Mouse (Mus musculus) embryonic fibroblast, embryonic 13.5 days (primary cell): ENCODE data around the gene Cd33. TPM values are rescaled to one million over a fixed set of nuclear protein-coding genes. Genes with fewer than 3 reads are reported as not detected.

ENCODE experiments used
- H3K27ac ChIP-seq: 2 replicates; pipeline ENCODE4 v1.5.1; 2012; ENCODE audit warnings: low read length, control low read depth, inconsistent platforms; ENCODE audit not compliant: insufficient read depth
- H3K4me1 ChIP-seq: 2 replicates; pipeline ENCODE4 v1.6.1; 2011; ENCODE audit warnings: low read length; ENCODE audit not compliant: control insufficient read depth, insufficient read depth
- H3K4me3 ChIP-seq: 2 replicates; pipeline ENCODE4 v1.5.1; 2011; ENCODE audit warnings: mild to moderate bottlenecking, control low read depth, low read length; ENCODE audit not compliant: insufficient read depth
- CTCF ChIP-seq: IDR thresholded peaks from 2 replicates; pipeline ENCODE4 v1.5.1; 2011; ENCODE audit warnings: mild to moderate bottlenecking, control low read depth, low read length, moderate library complexity, borderline replicate concordance; ENCODE audit not compliant: insufficient read depth
- POLR2A ChIP-seq: IDR thresholded peaks from 2 replicates; pipeline ENCODE4 v1.6.1; 2011; ENCODE audit warnings: low read depth, mild to moderate bottlenecking, control low read depth, low read length, moderate library complexity
- polyA plus RNA-seq: library from polyadenylated mRNA; stranded (reverse); fragments of >200 nt; gene quantifications from 2 replicates; pipeline ENCODE4 v1.2.4, GENCODE M21; 2011; ENCODE audit warnings: low read depth; ENCODE audit not compliant: missing spikeins, insufficient read length

Cd33 gene
- polyA plus RNA-seq, 1 experiment, result 0.72 TPM

DNA sequence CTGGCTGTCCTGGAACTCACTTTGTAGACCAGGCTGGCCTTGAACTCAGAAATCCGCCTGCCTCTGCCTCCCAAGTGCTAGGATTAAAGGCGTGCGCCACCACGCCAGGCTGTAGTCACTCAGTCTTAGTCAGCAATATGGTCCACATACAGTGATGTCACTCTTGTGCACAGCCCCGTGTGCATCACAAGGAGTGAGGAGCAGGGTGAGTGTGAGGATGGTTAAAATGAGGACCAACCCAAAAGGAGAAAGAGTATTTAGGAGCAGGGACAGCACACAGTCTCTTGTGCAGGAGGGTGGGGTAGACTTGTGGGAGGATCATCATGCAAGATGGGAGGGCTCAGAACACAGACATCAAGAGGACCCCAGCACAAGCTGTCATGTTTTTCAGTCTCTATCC lies 11.1 kb upstream of the Cd33 start:
- H3K4me3 ChIP-seq, result no peak overlapping the region
- no peak overlapping the region for H3K27ac ChIP-seq
- TF ChIP-seq POLR2A, result no peak
- no peak for TF ChIP-seq CTCF
- peaks cover 5% of the 10 kb centered on the region for H3K4me1 ChIP-seq

GRCm38 (mm10) chr7:43554550-43554949 lies 10.3 kb upstream of the Cd33 start:
- H3K4me1 ChIP-seq, result peaks cover 5% of the 10 kb centered on the region
- no peak overlapping the region for H3K4me3 ChIP-seq
- no peak for TF ChIP-seq CTCF
- no peak for TF ChIP-seq POLR2A
- H3K27ac ChIP-seq, result peak overlapping the region; percentile 32

DNA sequence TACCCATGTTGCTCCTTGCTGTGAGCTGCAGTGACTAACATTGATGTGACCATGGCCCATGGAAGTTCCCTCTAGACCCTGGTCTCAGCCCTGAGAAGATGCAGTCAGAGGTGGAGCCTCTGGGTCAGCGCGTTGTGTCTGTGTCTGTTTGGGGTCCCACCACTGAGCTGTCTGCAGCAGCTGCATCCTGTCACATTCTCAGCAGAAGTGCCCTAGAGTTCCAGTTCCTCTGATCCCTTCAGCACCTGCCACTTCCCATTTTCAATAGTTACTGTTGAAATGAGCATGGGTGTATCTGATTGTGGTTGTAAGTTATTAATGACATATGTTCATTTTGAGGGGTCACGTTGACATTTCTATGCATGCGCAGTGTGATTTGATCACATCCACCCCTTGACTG lies 8.9 kb upstream of the Cd33 start:
- Histone ChIP-seq H3K27ac (no peak overlapping the region), H3K4me3 (no peak overlapping the region), H3K4me1 (peaks cover 5% of the 10 kb centered on the region)
- TF ChIP-seq CTCF (no peak), POLR2A (no peak)

DNA sequence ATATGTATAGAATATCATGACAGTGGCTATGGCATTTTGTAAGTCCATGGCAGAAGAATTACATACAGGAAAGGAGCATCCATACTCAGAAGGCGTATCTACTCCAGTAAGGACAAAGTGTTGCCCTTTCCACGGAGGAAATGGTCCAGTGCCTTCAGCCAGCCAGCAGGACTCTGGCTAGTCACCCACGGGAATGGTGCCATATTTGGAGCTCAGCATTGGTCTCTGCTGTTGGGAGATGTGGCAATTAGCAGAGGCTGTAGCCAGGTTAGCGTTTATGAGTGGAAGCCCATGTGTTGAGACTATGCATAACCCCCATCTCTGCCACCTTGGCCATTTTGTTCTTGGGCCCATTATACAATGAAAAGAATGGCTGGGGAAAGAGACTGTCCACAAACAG lies 4.0 kb upstream of the Cd33 start:
- no peak overlapping the region for H3K27ac ChIP-seq
- no peak overlapping the region for H3K4me3 ChIP-seq
- TF ChIP-seq CTCF, result no peak
- no peak for TF ChIP-seq POLR2A
- H3K4me1 ChIP-seq, result peaks cover 3% of the 10 kb centered on the region; the same call in 1 of the 2 replicates

- TF ChIP-seq POLR2A, result no peak
- TF ChIP-seq CTCF, result no peak
- H3K4me3 ChIP-seq, result no peak overlapping the region
- H3K27ac ChIP-seq, result no peak overlapping the region
- H3K4me1 ChIP-seq, result no peaks in the 10 kb centered on the region
Observed at GRCm38 (mm10) chr7:43547666-43548065, 3.4 kb upstream of the Cd33 start.

DNA sequence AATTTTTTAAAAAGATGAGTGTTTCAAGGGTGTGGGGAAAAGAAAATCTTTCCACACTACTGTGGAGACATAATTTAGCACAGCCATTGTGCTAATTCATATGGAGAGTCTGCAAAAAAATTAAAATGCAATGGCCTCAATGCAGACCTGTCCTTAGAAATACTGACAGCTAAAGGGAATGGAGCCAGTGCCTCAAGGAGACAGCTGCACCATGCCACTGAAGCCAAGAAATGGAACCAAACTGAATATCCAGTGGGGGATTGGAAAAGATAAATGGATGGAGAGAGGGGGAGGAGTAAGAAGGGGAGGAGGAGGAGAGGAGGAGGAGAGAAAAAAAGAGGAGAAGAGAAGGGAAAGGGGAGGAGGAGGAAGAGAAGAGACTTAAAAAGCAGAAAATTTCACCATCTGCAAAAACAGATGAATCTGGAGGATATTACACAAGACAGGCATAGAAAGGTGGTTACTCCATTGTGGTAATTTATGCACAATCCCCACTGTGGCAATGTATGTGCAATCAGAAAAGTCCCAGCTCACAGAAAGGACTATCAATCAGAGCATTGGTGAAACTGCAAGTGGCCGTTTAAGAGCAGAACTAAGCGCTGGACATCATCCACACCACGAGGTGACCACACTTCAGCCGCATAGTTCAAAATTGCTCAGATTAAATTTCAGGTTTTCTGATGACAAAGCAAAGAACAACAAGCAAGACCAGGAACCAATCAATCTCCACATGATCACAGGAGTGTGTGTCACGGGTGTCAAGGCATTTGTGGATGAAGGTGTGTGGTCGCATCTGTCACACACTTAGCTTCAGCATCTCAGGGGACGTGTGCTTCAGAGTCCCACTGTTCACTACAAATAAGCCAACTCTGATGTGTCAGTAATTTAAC lies 1.7 kb upstream of the Cd33 start:
- Histone ChIP-seq H3K27ac (no peak overlapping the region), H3K4me3 (no peak overlapping the region), H3K4me1 (no peaks in the 10 kb centered on the region)
- no peak for TF ChIP-seq POLR2A
- TF ChIP-seq CTCF, result no peak

GRCm38 (mm10) chr7:43538524-43538923 lies 5.7 kb downstream of the Cd33 start:
- no peak overlapping the region for H3K4me3 ChIP-seq
- no peaks in the 10 kb centered on the region for H3K4me1 ChIP-seq
- TF ChIP-seq CTCF (no peak), POLR2A (no peak)
- no peak overlapping the region for H3K27ac ChIP-seq

DNA sequence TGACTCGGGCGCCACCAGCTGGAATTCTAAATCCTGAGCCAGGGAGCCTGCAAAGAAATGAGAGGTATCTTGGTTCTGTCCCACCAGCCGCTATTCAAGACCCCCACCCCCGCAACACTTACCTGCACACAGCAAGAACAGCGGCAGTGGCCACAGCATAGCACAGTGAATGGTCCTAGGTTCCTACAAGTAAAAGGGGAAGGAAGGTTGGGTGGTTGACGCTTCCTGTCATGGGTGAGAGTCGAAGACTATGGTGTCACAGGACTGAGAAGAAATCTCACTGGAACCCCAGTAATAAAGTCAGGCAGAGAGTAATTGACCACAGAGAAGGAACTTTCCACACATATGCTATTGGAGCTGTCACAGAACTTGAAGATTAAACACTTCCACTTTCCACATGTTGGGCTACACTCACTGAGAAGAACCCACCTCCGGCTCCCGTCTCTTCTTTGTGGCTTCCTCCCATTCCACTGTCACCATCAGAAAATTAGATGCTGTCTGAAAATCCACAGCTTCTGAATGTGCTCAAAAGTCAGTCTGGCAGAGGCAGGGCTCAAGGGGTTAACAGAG lies 11.2 kb downstream of the Cd33 start:
- Histone ChIP-seq H3K4me3 (no peak overlapping the region), H3K4me1 (no peaks in the 10 kb centered on the region), H3K27ac (no peak overlapping the region)
- TF ChIP-seq CTCF, result no peak
- TF ChIP-seq POLR2A, result no peak

DNA sequence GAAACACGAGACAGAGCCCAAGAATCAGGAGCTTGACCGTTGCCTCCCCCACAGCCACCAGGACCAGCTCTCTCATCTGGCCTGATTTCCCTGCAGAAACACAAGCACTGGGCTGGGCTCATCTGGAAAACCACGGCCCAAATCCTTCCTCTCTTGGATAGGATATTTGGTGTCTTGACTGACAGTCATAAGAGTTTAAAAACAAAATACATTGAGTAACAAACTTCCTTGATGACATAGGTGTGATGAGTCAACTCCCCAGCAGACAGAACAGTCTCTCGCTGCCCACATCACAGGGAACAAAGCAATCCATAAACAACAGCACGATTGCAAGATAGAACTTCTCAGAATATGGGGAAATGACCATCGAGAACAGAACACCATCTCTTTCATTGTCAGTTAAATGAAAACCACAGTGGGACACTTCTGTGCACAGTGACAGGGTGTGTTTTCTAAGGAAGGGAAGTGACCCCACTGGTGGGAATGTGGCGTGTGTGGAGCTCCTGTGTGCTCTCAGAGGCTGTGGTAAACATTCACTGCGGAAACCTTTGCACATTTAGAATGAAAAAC lies 13.9 kb downstream of the Cd33 start:
- H3K4me3 ChIP-seq, result no peak overlapping the region
- H3K4me1 ChIP-seq, result no peaks in the 10 kb centered on the region
- no peak overlapping the region for H3K27ac ChIP-seq
- no peak for TF ChIP-seq CTCF
- no peak for TF ChIP-seq POLR2A

DNA sequence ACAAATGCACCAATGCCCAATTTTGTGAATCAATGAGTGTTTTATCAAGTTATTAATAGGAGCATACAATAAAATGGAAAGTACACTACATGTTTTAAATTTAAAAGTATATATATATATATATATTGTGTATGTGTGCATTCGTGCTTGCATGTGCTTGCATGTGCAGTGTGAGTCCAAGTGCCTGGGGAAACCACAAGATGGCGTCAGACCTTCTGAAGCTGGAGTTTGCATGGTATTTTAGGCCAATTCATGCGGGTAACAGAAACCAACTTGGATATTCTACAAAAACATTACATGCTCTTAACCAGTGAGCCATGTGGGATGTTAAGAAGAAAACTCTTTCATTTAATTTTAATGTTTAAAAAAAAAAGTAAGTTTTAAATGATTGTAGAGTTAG lies 18.9 kb downstream of the Cd33 start:
- H3K4me1 ChIP-seq, result no peaks in the 10 kb centered on the region
- no peak overlapping the region for H3K27ac ChIP-seq
- H3K4me3 ChIP-seq, result no peak overlapping the region
- TF ChIP-seq POLR2A, result no peak
- TF ChIP-seq CTCF, result peak; percentile 38; the same call in 1 of the 2 replicates
